Mouse (Mus musculus): Measurements from ENCODE around the gene Dnajc1. TPM values are rescaled to one million over a fixed set of nuclear protein-coding genes. Genes with fewer than 3 reads are reported as not detected.

Gene Dnajc1
- polyA plus RNA-seq, 1 experiment from 2014 or later, result 21.3 TPM

- H3K4me2 ChIP-seq (ENCODE audit: low read length), result no peak overlapping the region
- 81% methylated on average over 4 of the region's 4 CpGs for WGBS
- no peak for ATAC-seq (ENCODE audit: insufficient number of reproducible peaks, insufficient read depth, low FRiP score, low read depth)
- H3K9me3 ChIP-seq (ENCODE audit: control insufficient read depth, low read length), result no peaks in the 10 kb centered on the region
- no peaks in the 10 kb centered on the region for H3K27me3 ChIP-seq (ENCODE audit: control insufficient read depth, insufficient read depth, low read length)
- H3K9ac ChIP-seq (ENCODE audit: low read length), result no peak overlapping the region
- no peak overlapping the region for H3K4me3 ChIP-seq (ENCODE audit: control insufficient read depth in 1 of 2, insufficient read depth in 1 of 2, low read depth in 1 of 2, low read length in 2 of 2)
- H3K4me1 ChIP-seq (ENCODE audit: control insufficient read depth in 2 of 2, insufficient read depth in 2 of 2, low read length in 2 of 2), result 0 out of 4 replicates have a peak, but pooled peaks cover 0 to 4% of the 10 kb centered on the region in 2 experiments
- H3K27ac ChIP-seq (replicated peaks in 1 of 2; ENCODE audit: control insufficient read depth in 1 of 2, insufficient read depth in 1 of 2, low read depth in 2 of 2, low read length in 2 of 2), result no peak overlapping the region
- peaks cover 49% of the 10 kb centered on the region for H3K36me3 ChIP-seq (ENCODE audit: control insufficient read depth, insufficient read depth, low read length)
Measured at GRCm38 (mm10) chr2:18195285-18195684, 197.3 kb downstream of the Dnajc1 start.

DNA sequence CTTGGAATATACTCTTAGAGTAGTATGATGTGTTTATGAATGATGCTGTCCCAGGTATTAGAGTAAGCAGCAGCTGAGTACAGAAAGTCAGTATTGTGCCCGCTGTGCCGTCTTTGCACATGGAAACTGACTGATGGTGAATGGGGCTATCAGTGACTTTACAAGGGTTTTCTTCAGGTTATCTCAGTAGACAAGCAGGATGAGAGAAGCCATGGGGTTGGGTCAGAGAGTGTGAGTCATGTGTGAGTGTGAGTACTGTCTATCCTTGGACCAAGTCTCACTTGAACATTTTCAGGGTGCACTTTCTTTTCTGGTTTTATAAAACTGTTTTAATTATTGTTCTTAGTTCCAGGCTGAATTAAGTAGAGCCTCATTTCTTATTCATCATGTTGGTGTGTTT, 204.3 kb downstream of the Dnajc1 start:
- Histone ChIP-seq H3K4me3 (ENCODE audit: control insufficient read depth in 1 of 2, insufficient read depth in 1 of 2, low read depth in 1 of 2, low read length in 2 of 2) (no peak overlapping the region), H3K4me1 (ENCODE audit: control insufficient read depth in 2 of 2, insufficient read depth in 2 of 2, low read length in 2 of 2) (no peaks in the 10 kb centered on the region), H3K27me3 (ENCODE audit: control insufficient read depth, insufficient read depth, low read length) (no peaks in the 10 kb centered on the region), H3K27ac (replicated peaks in 1 of 2; ENCODE audit: control insufficient read depth in 1 of 2, insufficient read depth in 1 of 2, low read depth in 2 of 2, low read length in 2 of 2) (no peak overlapping the region), H3K36me3 (ENCODE audit: control insufficient read depth, insufficient read depth, low read length) (peaks cover 65% of the 10 kb centered on the region), H3K4me2 (ENCODE audit: low read length) (no peak overlapping the region), H3K9me3 (ENCODE audit: control insufficient read depth, low read length) (no peaks in the 10 kb centered on the region), H3K9ac (ENCODE audit: low read length) (no peak overlapping the region)
- 74% methylated on average over 2 of the region's 2 CpGs for WGBS
- no peak for ATAC-seq (ENCODE audit: insufficient number of reproducible peaks, insufficient read depth, low FRiP score, low read depth)

DNA sequence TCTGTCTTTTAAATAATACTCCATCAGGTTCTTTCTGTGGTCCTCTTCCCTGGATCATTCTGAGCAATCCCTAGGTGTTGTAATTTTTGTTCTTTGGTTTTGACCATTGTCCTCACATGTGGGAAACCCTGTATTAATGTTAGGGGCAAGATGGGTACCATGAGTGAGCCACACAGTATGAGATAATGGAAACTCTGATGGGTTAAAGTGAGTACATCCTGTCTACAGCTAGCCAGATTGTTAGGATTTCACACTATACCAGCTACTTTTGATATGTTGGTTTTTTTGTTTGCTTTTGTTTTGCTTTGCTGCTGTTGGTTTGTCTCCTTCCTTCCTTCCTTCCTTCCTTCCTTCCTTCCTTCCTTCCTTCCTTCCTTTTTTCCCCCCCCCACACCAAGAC, 209.6 kb downstream of the Dnajc1 start:
- peaks cover 75% of the 10 kb centered on the region for H3K36me3 ChIP-seq (ENCODE audit: control insufficient read depth, insufficient read depth, low read length)
- H3K9ac ChIP-seq (ENCODE audit: low read length), result no peak overlapping the region
- H3K4me1 ChIP-seq (ENCODE audit: control insufficient read depth in 2 of 2, insufficient read depth in 2 of 2, low read length in 2 of 2), result no peaks in the 10 kb centered on the region
- H3K27me3 ChIP-seq (ENCODE audit: control insufficient read depth, insufficient read depth, low read length), result no peaks in the 10 kb centered on the region
- no peak for ATAC-seq (ENCODE audit: insufficient number of reproducible peaks, insufficient read depth, low FRiP score, low read depth)
- no peak overlapping the region for H3K27ac ChIP-seq (replicated peaks in 1 of 2; ENCODE audit: control insufficient read depth in 1 of 2, insufficient read depth in 1 of 2, low read depth in 2 of 2, low read length in 2 of 2)
- H3K9me3 ChIP-seq (ENCODE audit: control insufficient read depth, low read length), result no peaks in the 10 kb centered on the region
- H3K4me3 ChIP-seq (ENCODE audit: control insufficient read depth in 1 of 2, insufficient read depth in 1 of 2, low read depth in 1 of 2, low read length in 2 of 2), result no peak overlapping the region
- H3K4me2 ChIP-seq (ENCODE audit: low read length), result no peak overlapping the region

- no peak for ATAC-seq (ENCODE audit: insufficient number of reproducible peaks, insufficient read depth, low FRiP score, low read depth)
- no peak overlapping the region for H3K4me3 ChIP-seq (ENCODE audit: control insufficient read depth in 1 of 2, insufficient read depth in 1 of 2, low read depth in 1 of 2, low read length in 2 of 2)
- WGBS, result 89% methylated on average over 3 of the region's 3 CpGs
- no peak overlapping the region for H3K9ac ChIP-seq (ENCODE audit: low read length)
- H3K4me2 ChIP-seq (ENCODE audit: low read length), result no peak overlapping the region
- no peaks in the 10 kb centered on the region for H3K27me3 ChIP-seq (ENCODE audit: control insufficient read depth, insufficient read depth, low read length)
- no peak overlapping the region for H3K27ac ChIP-seq (replicated peaks in 1 of 2; ENCODE audit: control insufficient read depth in 1 of 2, insufficient read depth in 1 of 2, low read depth in 2 of 2, low read length in 2 of 2)
- no peaks in the 10 kb centered on the region for H3K9me3 ChIP-seq (ENCODE audit: control insufficient read depth, low read length)
- H3K4me1 ChIP-seq (ENCODE audit: control insufficient read depth in 2 of 2, insufficient read depth in 2 of 2, low read length in 2 of 2), result no peaks in the 10 kb centered on the region
- peaks cover 73% of the 10 kb centered on the region for H3K36me3 ChIP-seq (ENCODE audit: control insufficient read depth, insufficient read depth, low read length)
Measured at GRCm38 (mm10) chr2:18181631-18182030, 211.0 kb downstream of the Dnajc1 start.

DNA sequence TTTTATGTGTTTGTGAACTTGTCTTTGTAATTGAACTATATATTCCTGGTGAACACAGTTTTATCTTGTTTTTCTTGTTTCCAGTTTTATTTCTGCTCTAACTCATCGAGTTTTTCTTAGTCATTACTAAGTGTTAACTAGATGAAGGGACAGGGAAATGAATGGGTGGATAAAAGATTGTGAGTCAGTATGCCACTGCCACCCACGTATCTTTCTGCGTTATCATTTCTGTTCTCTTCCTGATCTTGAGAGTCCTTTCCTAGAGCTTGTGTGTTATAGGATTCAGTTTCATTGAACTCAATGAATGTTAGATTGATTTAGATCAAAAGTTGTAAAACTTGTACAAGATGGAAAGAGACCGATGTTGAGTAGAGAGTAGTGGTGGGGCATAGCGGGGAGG, 212.3 kb downstream of the Dnajc1 start:
- Histone ChIP-seq H3K9me3 (ENCODE audit: control insufficient read depth, low read length) (no peaks in the 10 kb centered on the region), H3K36me3 (ENCODE audit: control insufficient read depth, insufficient read depth, low read length) (peaks cover 67% of the 10 kb centered on the region), H3K4me3 (ENCODE audit: control insufficient read depth in 1 of 2, insufficient read depth in 1 of 2, low read depth in 1 of 2, low read length in 2 of 2) (no peak overlapping the region), H3K4me1 (ENCODE audit: control insufficient read depth in 2 of 2, insufficient read depth in 2 of 2, low read length in 2 of 2) (no peaks in the 10 kb centered on the region), H3K27me3 (ENCODE audit: control insufficient read depth, insufficient read depth, low read length) (no peaks in the 10 kb centered on the region), H3K4me2 (ENCODE audit: low read length) (no peak overlapping the region), H3K9ac (ENCODE audit: low read length) (no peak overlapping the region), H3K27ac (replicated peaks in 1 of 2; ENCODE audit: control insufficient read depth in 1 of 2, insufficient read depth in 1 of 2, low read depth in 2 of 2, low read length in 2 of 2) (no peak overlapping the region)
- 90% methylated on average over 5 of the region's 5 CpGs for WGBS
- no peak for ATAC-seq (ENCODE audit: insufficient number of reproducible peaks, insufficient read depth, low FRiP score, low read depth)

DNA sequence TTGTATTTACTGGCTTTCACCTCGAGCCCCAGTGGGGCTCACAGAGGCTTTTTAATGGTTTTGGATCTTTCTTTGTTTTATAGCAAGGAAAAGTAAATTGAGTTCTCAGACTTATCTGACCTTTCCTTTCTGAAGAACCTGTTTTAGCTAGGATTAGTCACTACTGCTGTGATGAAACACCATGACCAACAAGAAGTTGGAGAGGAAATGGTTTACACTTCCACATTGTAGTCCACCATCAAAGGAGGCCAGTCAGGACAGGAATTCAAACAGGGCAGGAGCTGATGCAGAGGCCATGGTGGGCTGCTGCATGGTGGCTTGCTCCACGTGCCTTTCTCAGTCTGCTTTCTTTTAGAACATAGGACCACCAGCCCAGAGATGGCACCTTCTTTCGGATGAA, 216.4 kb downstream of the Dnajc1 start:
- WGBS, result 90% methylated on average over 3 of the region's 3 CpGs
- H3K36me3 ChIP-seq (ENCODE audit: control insufficient read depth, insufficient read depth, low read length), result peaks cover 51% of the 10 kb centered on the region

DNA sequence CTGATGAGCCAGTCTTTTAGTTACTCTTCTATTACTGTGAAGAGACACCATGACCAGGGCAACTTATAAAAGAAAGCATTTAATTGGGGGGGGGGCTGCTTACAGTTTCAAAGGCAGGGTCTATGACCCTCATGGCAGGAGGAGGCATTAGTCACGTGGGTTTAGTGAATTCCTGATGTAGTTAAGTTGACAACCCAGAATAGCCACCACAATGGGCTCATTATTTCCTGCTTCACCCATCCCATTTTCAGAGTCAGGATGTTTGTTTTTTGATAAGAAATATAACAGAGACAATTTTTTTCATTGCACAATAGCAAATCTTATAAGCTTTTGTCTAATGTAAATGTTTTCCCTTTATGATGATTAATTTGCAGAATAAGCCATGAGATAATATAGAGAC, 217.4 kb downstream of the Dnajc1 start:
- peaks cover 55% of the 10 kb centered on the region for H3K36me3 ChIP-seq (ENCODE audit: control insufficient read depth, insufficient read depth, low read length)
- no peaks in the 10 kb centered on the region for H3K4me1 ChIP-seq (ENCODE audit: control insufficient read depth in 2 of 2, insufficient read depth in 2 of 2, low read length in 2 of 2)
- H3K4me3 ChIP-seq (ENCODE audit: control insufficient read depth in 1 of 2, insufficient read depth in 1 of 2, low read depth in 1 of 2, low read length in 2 of 2), result no peak overlapping the region
- H3K9me3 ChIP-seq (ENCODE audit: control insufficient read depth, low read length), result no peaks in the 10 kb centered on the region
- ATAC-seq (ENCODE audit: insufficient number of reproducible peaks, insufficient read depth, low FRiP score, low read depth), result no peak
- no peaks in the 10 kb centered on the region for H3K27me3 ChIP-seq (ENCODE audit: control insufficient read depth, insufficient read depth, low read length)
- no peak overlapping the region for H3K9ac ChIP-seq (ENCODE audit: low read length)
- no peak overlapping the region for H3K4me2 ChIP-seq (ENCODE audit: low read length)
- 36% methylated on average over 1 of the region's 1 CpGs for WGBS
- no peak overlapping the region for H3K27ac ChIP-seq (replicated peaks in 1 of 2; ENCODE audit: control insufficient read depth in 1 of 2, insufficient read depth in 1 of 2, low read depth in 2 of 2, low read length in 2 of 2)

More for the DNA sequence above, 216.4 kb downstream of the Dnajc1 start:
- no peaks in the 10 kb centered on the region for H3K27me3 ChIP-seq (ENCODE audit: control insufficient read depth, insufficient read depth, low read length)
- H3K9me3 ChIP-seq (ENCODE audit: control insufficient read depth, low read length), result no peaks in the 10 kb centered on the region
- no peak overlapping the region for H3K4me2 ChIP-seq (ENCODE audit: low read length)
- no peak overlapping the region for H3K9ac ChIP-seq (ENCODE audit: low read length)
- H3K4me3 ChIP-seq (ENCODE audit: control insufficient read depth in 1 of 2, insufficient read depth in 1 of 2, low read depth in 1 of 2, low read length in 2 of 2), result no peak overlapping the region
- H3K27ac ChIP-seq (replicated peaks in 1 of 2; ENCODE audit: control insufficient read depth in 1 of 2, insufficient read depth in 1 of 2, low read depth in 2 of 2, low read length in 2 of 2), result no peak overlapping the region
- no peaks in the 10 kb centered on the region for H3K4me1 ChIP-seq (ENCODE audit: control insufficient read depth in 2 of 2, insufficient read depth in 2 of 2, low read length in 2 of 2)
- no peak for ATAC-seq (ENCODE audit: insufficient number of reproducible peaks, insufficient read depth, low FRiP score, low read depth)

GRCm38 (mm10) chr2:18169174-18169948, 223.3 kb downstream of the Dnajc1 start:
- H3K4me1 ChIP-seq (ENCODE audit: control insufficient read depth in 2 of 2, insufficient read depth in 2 of 2, low read length in 2 of 2), result no peaks in the 10 kb centered on the region
- no peak overlapping the region for H3K4me2 ChIP-seq (ENCODE audit: low read length)
- no peaks in the 10 kb centered on the region for H3K27me3 ChIP-seq (ENCODE audit: control insufficient read depth, insufficient read depth, low read length)
- H3K36me3 ChIP-seq (ENCODE audit: control insufficient read depth, insufficient read depth, low read length), result peaks cover 29% of the 10 kb centered on the region
- no peak overlapping the region for H3K9ac ChIP-seq (ENCODE audit: low read length)
- WGBS, result 54% methylated on average over 1 of the region's 1 CpGs
- no peak for ATAC-seq (ENCODE audit: insufficient number of reproducible peaks, insufficient read depth, low FRiP score, low read depth)
- no peak overlapping the region for H3K27ac ChIP-seq (replicated peaks in 1 of 2; ENCODE audit: control insufficient read depth in 1 of 2, insufficient read depth in 1 of 2, low read depth in 2 of 2, low read length in 2 of 2)
- H3K4me3 ChIP-seq (ENCODE audit: control insufficient read depth in 1 of 2, insufficient read depth in 1 of 2, low read depth in 1 of 2, low read length in 2 of 2), result no peak overlapping the region
- no peaks in the 10 kb centered on the region for H3K9me3 ChIP-seq (ENCODE audit: control insufficient read depth, low read length)
